ENCODE assay signal across 17 mouse cellular contexts in the genomic region with DNA sequence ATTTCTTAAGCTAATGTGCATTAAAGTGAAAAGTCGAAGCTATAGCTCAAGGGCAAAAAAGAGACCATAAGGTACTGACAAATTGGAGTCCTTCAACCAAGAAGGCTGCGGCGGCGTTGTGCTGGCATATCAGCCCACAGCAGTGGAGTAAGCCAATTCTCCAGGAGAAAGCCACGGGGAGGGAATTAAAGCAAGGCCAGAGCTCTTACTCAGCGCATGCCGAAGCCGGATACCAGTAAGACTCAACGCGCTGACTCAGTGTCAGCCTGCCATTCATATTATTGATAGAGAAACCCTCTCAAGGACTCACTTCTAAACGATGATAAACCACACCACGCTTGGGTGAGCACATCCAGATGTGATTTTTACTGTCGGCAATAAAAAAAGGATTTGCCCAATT. TPM values are rescaled to one million over a fixed set of nuclear protein-coding genes. Genes with fewer than 3 reads are reported as not detected.
A peak's percentile ranks its signal among the peaks of the same experiment; 100 is the strongest.
DNase-seq lines count a peak whose midpoint lies in the region; ATAC-seq lines count a peak whose summit lies in the region.
"Had no signal": no experiment of that assay in that cellular context is flagged by ENCODE, and none has a peak within 500 bp of the region (broad histone marks: within the 10 kb centered on the region; RNA-seq: fewer than 3 reads in every experiment).

No protein-coding gene starts in this region.

- H3K9ac ChIP-seq in neural tube, embryonic 15.5 days (replicated peaks) = no peak overlapping the region
- H3K9ac ChIP-seq: forebrain, postnatal 0 days; heart, embryonic 13.5 days; lung, embryonic 15.5 days had no signal

- no peaks in the 10 kb centered on the region for H3K36me3 ChIP-seq in neural tube, embryonic 15.5 days
- H3K36me3 ChIP-seq: G1E; heart, embryonic 13.5 days; lung, embryonic 15.5 days had no signal

- ATAC-seq in frontal cortex, adult (ENCODE audit: low TSS enrichment) = peak; percentile 76; the same call in 1 of the 2 replicates
- no peak for ATAC-seq in neural tube, embryonic 15.5 days (ENCODE audit: low FRiP score)
- ATAC-seq: forebrain, postnatal 0 days; intestine, embryonic 16.5 days had no signal

- H3K9me3 ChIP-seq in neural tube, embryonic 15.5 days (replicated peaks) = no peaks in the 10 kb centered on the region
- H3K9me3 ChIP-seq: G1E; heart, embryonic 13.5 days; lung, embryonic 15.5 days had no signal

- H3K27me3 ChIP-seq in neural tube, embryonic 15.5 days (replicated peaks) = no peaks in the 10 kb centered on the region
- H3K27me3 ChIP-seq: heart, embryonic 13.5 days; lung, embryonic 15.5 days had no signal

- H3K4me3 ChIP-seq in neural tube, embryonic 15.5 days (replicated peaks) = no peak overlapping the region
- H3K4me3 ChIP-seq: heart, embryonic 13.5 days; lung, embryonic 15.5 days had no signal

- peaks cover 5% of the 10 kb centered on the region for H3K4me1 ChIP-seq in neural tube, embryonic 15.5 days
- H3K4me1 ChIP-seq: heart, embryonic 13.5 days; lung, embryonic 15.5 days had no signal

- no peak overlapping the region for H3K27ac ChIP-seq in neural tube, embryonic 15.5 days (replicated peaks)
- H3K27ac ChIP-seq: heart, embryonic 13.5 days; lung, embryonic 15.5 days had no signal

- 41% methylated on average over 13 of the region's 13 CpGs for WGBS in neural tube, embryonic 15.5 days

- H3K4me2 ChIP-seq in neural tube, embryonic 15.5 days = peak overlapping the region; percentile 25
- H3K4me2 ChIP-seq: heart, embryonic 13.5 days; lung, embryonic 15.5 days had no signal

- no peak for DNase-seq in frontal cortex, postnatal 25 days (ENCODE audit: low spot score in 2 of 2)
- DNase-seq in ovary, adult 18-20 months (ENCODE audit: low spot score) = peak; percentile 7
- DNase-seq in ovary, postnatal 10 days (ENCODE audit: low spot score) = no peak
- DNase-seq in adrenal gland, postnatal 14 days = peak; percentile 77
- DNase-seq in testis, postnatal 10 days (ENCODE audit: low spot score) = no peak
- DNase-seq: forebrain, postnatal 0 days; gastrocnemius, postnatal 25 days; kidney, postnatal 10 days; liver had no signal

RNA-seq across cellular contexts. Expression of a gene that starts 20.1 kb away (rescaled TPM):
- total RNA-seq in adrenal gland, postnatal 14 days (2021) = 6.4 and 6.5 TPM in 2 replicates
- polyA plus RNA-seq in neural tube, embryonic 15.5 days (2015; fragmentation: Nextera tagmentation; extraction: Ambion mirVana) = 61.8 and 80.3 TPM in 2 replicates
- total RNA-seq: megakaryocyte progenitor cell, adult 5-6 weeks; monocyte, adult 5-6 weeks had no signal
- polyA plus RNA-seq: G1E had no signal

Comparison
In these comparisons a context has a peak if more than half of its experiments do, and no peak if none do; other contexts are left out.
1. DNase-seq: peak in ovary, adult 18-20 months (single experiment) and adrenal gland, postnatal 14 days (single experiment); none in frontal cortex, postnatal 25 days (0 of 2), ovary, postnatal 10 days (single experiment) and testis, postnatal 10 days (single experiment).